Mouse (Mus musculus) forebrain, embryonic 15.5 days (tissue): ENCODE measurements around the gene Plcl1. TPM values are rescaled to one million over a fixed set of nuclear protein-coding genes. Genes with fewer than 3 reads are reported as not detected.
"Not testable (repeated sequence)": the region's sequence is repeated elsewhere in the genome, so short reads cannot be mapped to it uniquely, and the experiment has no call there.

Experiments used
- ATAC-seq: fragments of 200-750 bp; cut with Nextera tagmentation; replicated peaks from 2 replicates; pipeline ENCODE4 v1.8.0; 2017; ENCODE audit warnings: mild to moderate bottlenecking, moderate TSS enrichment, moderate library complexity
- H3K27ac ChIP-seq: fragments of 300-500 bp; sonication (generic); replicated peaks from 2 replicates; pipeline ENCODE4 v1.5.1; 2015; ENCODE audit warnings: mild to moderate bottlenecking, inconsistent platforms
- H3K27me3 ChIP-seq: fragments of 300-500 bp; sonication (generic); 2 replicates; pipeline ENCODE4 v1.6.1; 2015; ENCODE audit warnings: inconsistent platforms
- H3K36me3 ChIP-seq: fragments of 300-500 bp; sonication (generic); 2 replicates; pipeline ENCODE4 v1.6.1; 2015; ENCODE audit warnings: mild to moderate bottlenecking, inconsistent platforms
- H3K4me1 ChIP-seq: fragments of 300-500 bp; sonication (generic); 2 replicates; pipeline ENCODE4 v1.6.1; 2015; ENCODE audit warnings: inconsistent platforms
- H3K4me2 ChIP-seq: fragments of 300-500 bp; sonication (generic); replicated peaks from 2 replicates; pipeline ENCODE4 v1.6.1; 2015; ENCODE audit warnings: mild to moderate bottlenecking, inconsistent platforms
- H3K4me3 ChIP-seq: fragments of 300-500 bp; sonication (generic); 2 replicates; pipeline ENCODE4 v1.5.1; 2015; ENCODE audit warnings: mild to moderate bottlenecking, inconsistent platforms
- H3K9ac ChIP-seq: fragments of 300-500 bp; sonication (generic); replicated peaks from 2 replicates; pipeline ENCODE4 v1.6.1; 2015; ENCODE audit warnings: mild to moderate bottlenecking, inconsistent platforms
- H3K9me3 ChIP-seq: fragments of 300-500 bp; sonication (generic); 2 replicates; pipeline ENCODE4 v1.6.1; 2016; ENCODE audit warnings: inconsistent platforms
- WGBS: fragments of 180-500 bp; shearing (Covaris S2); methylation state at CpG from one replicate; pipeline ENCODE4 v1.1.7; 2015; ENCODE audit warnings: mixed read lengths; 5-methylcytosine and 5-hydroxymethylcytosine counted together
- polyA plus RNA-seq: library from polyadenylated mRNA; unstranded; fragments of >200 nt; fragmentation: Nextera tagmentation; extraction: Ambion mirVana; gene quantifications from 2 replicates; pipeline ENCODE4 v1.2.1, GENCODE M21; 2015

Gene Plcl1
- polyA plus RNA-seq, 1 experiment from 2014 or later = 5.8 TPM

DNA sequence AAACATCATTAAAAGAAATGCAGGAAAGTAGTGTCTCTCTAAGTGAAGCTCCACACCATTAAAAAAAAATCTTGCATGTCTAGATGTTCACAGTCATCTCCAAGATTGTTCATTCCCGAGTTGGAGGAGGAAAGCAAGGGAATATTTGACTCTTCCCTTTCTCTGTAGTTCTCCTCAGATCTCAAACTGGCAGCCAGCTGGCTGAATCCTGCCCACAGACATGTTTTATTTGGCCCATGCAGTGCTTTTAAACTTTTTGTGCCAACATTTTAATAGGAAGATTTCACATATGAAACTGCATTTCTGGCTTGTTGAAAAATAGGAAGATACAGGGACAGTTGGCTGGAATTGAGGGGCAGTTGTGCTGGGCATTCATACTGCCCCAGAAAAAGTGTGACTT lies 94.2 kb downstream of the Plcl1 start:
- WGBS = 35% methylated on average over 1 of the region's 1 CpGs
- no peaks in the 10 kb centered on the region for H3K9me3 ChIP-seq
- no peaks in the 10 kb centered on the region for H3K36me3 ChIP-seq
- peaks cover 20% of the 10 kb centered on the region for H3K4me1 ChIP-seq
- H3K9ac ChIP-seq = no peak overlapping the region
- H3K27me3 ChIP-seq = no peaks in the 10 kb centered on the region
- peak; percentile 47; the same call in 1 of the 2 replicates for ATAC-seq
- H3K4me2 ChIP-seq = no peak overlapping the region
- no peak overlapping the region for H3K4me3 ChIP-seq
- H3K27ac ChIP-seq = no peak overlapping the region; the same call in 1 of the 2 replicates

GRCm38 (mm10) chr1:55500981-55501682 lies 95.4 kb downstream of the Plcl1 start:
- 9% methylated on average over 2 of the region's 2 CpGs for WGBS
- H3K36me3 ChIP-seq = no peaks in the 10 kb centered on the region
- no peak overlapping the region for H3K4me3 ChIP-seq
- H3K27me3 ChIP-seq = no peaks in the 10 kb centered on the region
- ATAC-seq = peak; percentile 91
- no peak overlapping the region for H3K4me2 ChIP-seq
- no peaks in the 10 kb centered on the region for H3K9me3 ChIP-seq
- H3K4me1 ChIP-seq = peaks cover 20% of the 10 kb centered on the region
- no peak overlapping the region for H3K9ac ChIP-seq
- peak overlapping the region; percentile 56 for H3K27ac ChIP-seq

GRCm38 (mm10) chr1:55505811-55506210 lies 100.1 kb downstream of the Plcl1 start:
- H3K27me3 ChIP-seq = no peaks in the 10 kb centered on the region
- H3K4me1 ChIP-seq = peaks cover 6% of the 10 kb centered on the region
- H3K4me3 ChIP-seq = no peak overlapping the region
- no peak overlapping the region for H3K27ac ChIP-seq
- no peaks in the 10 kb centered on the region for H3K9me3 ChIP-seq
- WGBS = 66% methylated on average over 4 of the region's 4 CpGs
- ATAC-seq = no peak
- no peaks in the 10 kb centered on the region for H3K36me3 ChIP-seq
- H3K9ac ChIP-seq = no peak overlapping the region
- no peak overlapping the region for H3K4me2 ChIP-seq

DNA sequence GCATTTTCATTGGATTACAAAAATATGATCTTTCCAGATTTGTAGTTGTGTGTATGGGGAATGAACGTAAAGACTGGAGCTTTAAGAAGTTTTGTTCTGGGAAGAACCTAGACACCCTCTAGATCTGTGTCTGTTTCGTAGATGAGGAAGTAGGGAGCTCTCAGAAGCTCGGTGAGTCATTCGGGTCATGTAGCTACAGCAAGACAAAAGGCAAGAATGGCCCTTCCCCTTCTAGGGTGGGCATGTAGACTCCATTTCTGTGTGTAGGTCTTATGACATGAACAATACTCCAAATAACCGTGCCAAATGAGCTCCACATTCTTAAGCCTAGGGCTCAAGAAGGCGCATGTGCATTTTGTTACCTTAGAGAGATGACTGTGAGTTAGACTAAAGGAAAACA lies 101.3 kb downstream of the Plcl1 start:
- Histone ChIP-seq H3K4me3 (no peak overlapping the region), H3K36me3 (no peaks in the 10 kb centered on the region), H3K27ac (no peak overlapping the region), H3K4me1 (no peaks in the 10 kb centered on the region), H3K9ac (no peak overlapping the region), H3K9me3 (no peaks in the 10 kb centered on the region), H3K4me2 (no peak overlapping the region), H3K27me3 (no peaks in the 10 kb centered on the region)
- WGBS = 79% methylated on average over 6 of the region's 6 CpGs
- no peak for ATAC-seq

DNA sequence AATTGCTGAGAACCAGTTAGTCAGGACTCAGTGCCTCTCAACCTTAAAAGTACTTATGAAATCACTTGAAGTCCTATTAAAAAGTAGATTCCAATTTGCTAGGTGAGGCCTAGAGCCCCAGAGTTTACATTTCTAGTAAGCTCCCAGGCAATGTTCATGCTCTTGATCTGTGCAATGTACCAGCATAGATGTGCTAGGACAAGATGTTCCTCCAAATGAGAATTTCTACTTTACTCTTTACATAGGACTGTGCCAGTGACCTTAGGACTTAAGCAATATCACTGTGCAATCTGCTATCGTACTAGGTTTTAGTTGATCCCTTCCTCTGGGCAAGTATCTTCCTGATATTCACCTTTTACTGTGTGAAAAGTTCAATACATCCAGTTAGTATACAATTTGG lies 103.9 kb downstream of the Plcl1 start:
- Histone ChIP-seq H3K27ac (no peak overlapping the region), H3K36me3 (no peaks in the 10 kb centered on the region), H3K4me2 (no peak overlapping the region), H3K9ac (no peak overlapping the region), H3K4me3 (no peak overlapping the region), H3K4me1 (no peaks in the 10 kb centered on the region), H3K9me3 (no peaks in the 10 kb centered on the region), H3K27me3 (no peaks in the 10 kb centered on the region)
- 96% methylated on average over 1 of the region's 1 CpGs for WGBS
- ATAC-seq = no peak

GRCm38 (mm10) chr1:55512165-55512564 lies 106.4 kb downstream of the Plcl1 start:
- no peak overlapping the region for H3K27ac ChIP-seq
- no peak for ATAC-seq
- 74% methylated on average over 3 of the region's 3 CpGs for WGBS

DNA sequence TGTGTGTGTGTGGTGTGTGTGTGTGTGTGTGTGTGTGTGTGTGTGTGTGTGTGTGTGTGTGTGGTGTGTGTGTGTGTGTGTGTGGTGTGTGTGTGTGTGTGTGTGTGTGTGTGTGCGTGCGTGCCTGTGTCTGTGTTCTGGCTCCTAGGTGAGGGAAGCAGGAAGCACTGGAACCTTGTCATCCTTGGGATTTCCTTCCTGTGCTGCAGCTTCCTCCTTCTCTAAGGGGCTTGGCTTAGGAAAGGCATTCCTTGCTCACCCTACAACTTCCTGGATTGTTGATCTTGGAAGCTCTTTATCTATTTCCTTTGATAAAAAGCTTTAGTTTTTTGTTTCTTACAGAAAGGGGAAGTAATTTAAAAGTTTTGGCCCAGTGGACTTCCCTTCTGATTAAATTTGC lies 107.1 kb downstream of the Plcl1 start:
- H3K4me2 ChIP-seq, H3K27ac ChIP-seq, H3K9me3 ChIP-seq, H3K9ac ChIP-seq, H3K4me1 ChIP-seq, H3K4me3 ChIP-seq, H3K36me3 ChIP-seq, ATAC-seq, H3K27me3 ChIP-seq: not testable (repeated sequence)
- WGBS = 88% methylated on average over 2 of the region's 2 CpGs

More at GRCm38 (mm10) chr1:55512165-55512564, 106.4 kb downstream of the Plcl1 start:
- Histone ChIP-seq H3K4me3 (no peak overlapping the region), H3K27me3 (no peaks in the 10 kb centered on the region), H3K9me3 (no peaks in the 10 kb centered on the region), H3K36me3 (no peaks in the 10 kb centered on the region), H3K4me1 (no peaks in the 10 kb centered on the region), H3K9ac (no peak overlapping the region), H3K4me2 (no peak overlapping the region)

DNA sequence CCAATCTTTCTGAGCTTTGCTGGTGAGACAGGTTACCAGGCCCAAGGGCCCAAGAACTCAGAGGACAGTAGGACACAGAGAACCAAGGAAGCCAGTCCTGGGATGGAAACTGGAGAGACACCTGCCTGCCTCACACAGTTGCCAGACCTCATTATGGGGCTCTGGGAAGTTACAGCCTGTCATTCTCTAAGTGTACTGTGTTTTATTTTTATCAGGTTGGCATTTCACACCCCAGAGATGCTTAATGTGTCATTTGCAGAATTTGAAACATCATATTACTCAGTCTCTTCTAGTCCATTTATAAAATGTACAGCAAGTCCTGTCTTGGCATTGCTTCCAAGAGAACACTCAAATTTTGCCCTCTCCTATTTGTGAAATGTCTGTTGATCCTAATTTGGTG lies 111.5 kb downstream of the Plcl1 start:
- Histone ChIP-seq H3K9ac (no peak overlapping the region), H3K4me3 (no peak overlapping the region), H3K36me3 (no peaks in the 10 kb centered on the region), H3K27me3 (no peaks in the 10 kb centered on the region), H3K9me3 (no peaks in the 10 kb centered on the region), H3K4me2 (no peak overlapping the region), H3K4me1 (no peaks in the 10 kb centered on the region), H3K27ac (no peak overlapping the region)
- no peak for ATAC-seq

DNA sequence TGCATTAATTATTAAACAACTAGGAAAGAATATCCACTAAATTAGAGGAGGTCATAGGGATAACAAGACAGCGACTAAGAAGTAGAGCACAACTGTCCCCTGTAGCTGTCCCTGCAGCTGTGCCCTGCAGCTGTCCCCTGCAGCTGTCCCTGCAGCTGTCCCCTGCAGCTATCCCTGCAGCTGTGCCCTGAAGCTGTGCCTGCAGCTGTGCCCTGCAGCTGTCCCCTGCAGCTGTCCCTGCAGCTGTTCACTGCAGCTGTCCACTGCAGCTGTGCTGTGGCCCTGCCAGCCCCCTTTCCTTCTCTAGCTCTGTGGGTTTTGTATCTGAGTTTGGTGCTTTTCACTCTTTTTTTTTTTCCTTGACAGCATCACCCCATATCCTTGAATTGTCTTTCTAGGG lies 118.2 kb downstream of the Plcl1 start:
- H3K9me3 ChIP-seq = no peaks in the 10 kb centered on the region
- no peak for ATAC-seq
- H3K4me3 ChIP-seq = no peak overlapping the region
- no peak overlapping the region for H3K27ac ChIP-seq
- H3K27me3 ChIP-seq = no peaks in the 10 kb centered on the region
- H3K9ac ChIP-seq = no peak overlapping the region
- H3K36me3 ChIP-seq = no peaks in the 10 kb centered on the region
- no peak overlapping the region for H3K4me2 ChIP-seq
- 77% methylated on average over 1 of the region's 1 CpGs for WGBS
- 0 out of 2 replicates have a peak, but pooled peaks cover 4% of the 10 kb centered on the region for H3K4me1 ChIP-seq

DNA sequence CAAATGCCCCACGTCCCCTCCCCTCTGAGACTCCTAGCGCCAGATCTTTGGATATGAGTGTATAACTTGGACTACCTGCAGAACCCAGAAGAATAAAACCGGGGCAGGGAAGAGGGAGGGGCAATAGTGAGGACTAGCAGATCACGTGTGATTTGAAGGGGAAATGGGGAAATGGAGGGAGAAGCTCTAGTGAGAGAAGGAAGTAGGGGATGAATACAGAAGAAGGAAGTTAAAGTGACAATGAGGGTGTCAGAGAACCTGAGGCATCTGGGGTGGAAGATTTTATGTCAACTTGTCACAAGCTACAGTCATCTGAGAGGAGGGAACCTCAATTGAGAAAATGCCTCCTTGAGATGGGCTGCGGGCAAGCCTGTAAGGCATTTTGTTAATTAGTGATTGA lies 119.4 kb downstream of the Plcl1 start:
- ATAC-seq = no peak
- no peaks in the 10 kb centered on the region for H3K9me3 ChIP-seq
- H3K4me2 ChIP-seq = no peak overlapping the region
- H3K4me3 ChIP-seq = no peak overlapping the region
- no peaks in the 10 kb centered on the region for H3K27me3 ChIP-seq
- 0 out of 2 replicates have a peak, but pooled peaks cover 4% of the 10 kb centered on the region for H3K4me1 ChIP-seq
- no peak overlapping the region for H3K27ac ChIP-seq
- no peak overlapping the region for H3K9ac ChIP-seq
- WGBS = 84% methylated on average over 5 of the region's 5 CpGs
- no peaks in the 10 kb centered on the region for H3K36me3 ChIP-seq

DNA sequence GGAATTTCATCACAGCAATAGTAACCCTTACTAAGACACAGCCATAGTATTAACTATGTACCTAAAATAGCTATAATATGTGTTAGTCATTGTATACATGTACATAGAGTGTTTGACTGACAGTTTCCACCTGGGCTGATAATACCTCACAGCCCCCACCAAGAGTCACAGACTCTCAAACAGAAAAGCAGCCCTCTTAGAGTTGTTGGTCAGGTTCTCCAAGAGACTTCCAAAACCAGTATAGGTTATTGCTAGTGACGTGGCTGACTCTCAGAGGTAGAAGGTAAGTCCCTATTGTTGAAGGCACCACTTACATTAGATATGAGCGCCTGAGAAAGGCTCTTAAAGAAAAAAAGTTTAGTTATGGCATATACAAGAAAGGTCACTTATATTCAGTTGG lies 120.0 kb downstream of the Plcl1 start:
- H3K4me3 ChIP-seq = no peak overlapping the region
- no peak for ATAC-seq
- H3K27me3 ChIP-seq = no peaks in the 10 kb centered on the region
- H3K27ac ChIP-seq = no peak overlapping the region
- no peak overlapping the region for H3K4me2 ChIP-seq
- H3K9me3 ChIP-seq = no peaks in the 10 kb centered on the region
- H3K4me1 ChIP-seq = 0 out of 2 replicates have a peak, but pooled peaks cover 4% of the 10 kb centered on the region
- no peak overlapping the region for H3K9ac ChIP-seq
- no peaks in the 10 kb centered on the region for H3K36me3 ChIP-seq
- 94% methylated on average over 2 of the region's 2 CpGs for WGBS

GRCm38 (mm10) chr1:55528547-55529304 lies 123.0 kb downstream of the Plcl1 start:
- Histone ChIP-seq H3K4me2 (no peak overlapping the region), H3K9ac (no peak overlapping the region), H3K36me3 (no peaks in the 10 kb centered on the region), H3K27ac (no peak overlapping the region), H3K9me3 (no peaks in the 10 kb centered on the region), H3K27me3 (no peaks in the 10 kb centered on the region), H3K4me1 (peaks cover 9% of the 10 kb centered on the region), H3K4me3 (no peak overlapping the region)
- WGBS = 62% methylated on average over 7 of the region's 7 CpGs
- ATAC-seq = 0 out of 2 replicates have a peak, but pooled peaks have one; percentile 23
